Mouse (Mus musculus) heart, postnatal 25 days (tissue): ENCODE results near the gene Pde4c. TPM values are rescaled to one million over a fixed set of nuclear protein-coding genes. Genes with fewer than 3 reads are reported as not detected.

Experiments
- DNase-seq: peaks from one replicate; pipeline ENCODE4 v3.0.0; 2022; ENCODE audit warnings: low spot score
- intact Hi-C: fragments of 180-260 bp; cut with DNase I; formaldehyde crosslinking; loops from one replicate; pipeline ENCODE4 v1.15.1; 2025
- total RNA-seq, 2 experiments: library from RNA; stranded (reverse); gene quantifications; 2 replicates each; pipeline ENCODE4 v1.2.3; 2021

Gene Pde4c
- total RNA-seq, 2 experiments from 2014 or later = 2.5 to 3.7 TPM

DNA sequence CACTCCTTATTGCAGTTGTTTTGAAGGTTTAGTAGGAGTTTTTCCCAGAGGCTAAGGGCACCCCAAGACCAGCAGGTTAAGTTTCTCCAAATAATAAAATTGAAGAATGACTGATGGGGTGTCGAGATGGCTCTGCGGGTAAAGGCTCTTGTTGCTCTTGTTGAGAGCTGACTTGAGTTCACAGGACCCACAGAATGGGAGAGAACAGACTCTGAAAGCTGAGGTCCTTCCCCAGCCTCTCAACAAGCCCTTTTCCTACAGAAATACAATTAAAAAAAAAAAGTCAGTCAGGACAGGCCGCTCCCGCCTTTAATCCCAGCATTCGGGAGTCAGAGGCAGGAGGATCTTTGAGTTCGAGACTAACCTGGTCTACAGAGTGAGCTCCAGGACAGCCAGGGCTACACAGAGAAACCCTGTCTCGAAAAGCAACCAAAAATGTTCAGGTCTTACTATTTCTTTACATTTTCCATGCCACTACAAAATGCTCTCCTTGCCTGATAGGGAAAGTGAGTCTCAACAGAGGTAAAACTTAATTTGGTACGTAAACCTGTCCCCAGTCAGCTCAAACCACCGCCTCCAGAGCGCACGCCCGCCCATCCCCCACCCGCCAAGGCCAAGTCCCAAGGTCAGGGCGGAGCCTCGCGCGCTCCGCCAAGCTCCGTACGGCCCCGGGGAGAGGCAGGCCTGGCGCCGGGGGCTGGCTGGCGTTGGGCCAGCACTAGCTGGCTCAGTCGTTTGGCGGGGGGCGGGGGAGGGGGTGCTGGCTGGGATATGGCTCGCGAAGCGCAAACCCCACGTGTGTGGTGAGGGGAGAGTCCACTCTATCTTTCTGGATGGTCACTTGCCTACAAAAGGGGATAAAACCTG lies 27.3 kb upstream of the Pde4c start:
- intact Hi-C loops = no loop called here
- peak; percentile 45 for DNase-seq

DNA sequence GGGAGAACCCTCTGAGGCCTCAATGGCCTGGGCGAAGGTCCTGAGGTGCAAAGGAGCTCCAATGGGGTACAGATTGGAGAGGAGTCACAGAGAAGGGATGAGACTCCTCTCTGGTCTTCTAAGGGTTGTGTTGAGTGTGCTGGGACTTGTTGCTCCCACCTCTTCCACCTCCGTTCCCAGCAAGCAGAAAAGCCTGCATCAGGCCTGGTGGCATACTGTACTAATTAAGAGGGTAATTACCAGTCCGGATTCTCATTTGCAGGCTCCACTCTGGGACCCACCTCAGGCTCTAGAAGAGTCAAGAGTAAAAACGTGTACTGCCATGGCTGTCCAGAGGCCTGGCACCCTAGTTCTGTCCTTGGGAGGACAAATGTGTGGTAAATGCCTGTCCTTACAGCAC lies 26.6 kb upstream of the Pde4c start:
- DNase-seq = no peak
- intact Hi-C loops = no loop called here

- no peak for DNase-seq
- intact Hi-C loops = no loop called here
Measured at GRCm38 (mm10) chr8:70697366-70698250, 25.9 kb upstream of the Pde4c start.

DNA sequence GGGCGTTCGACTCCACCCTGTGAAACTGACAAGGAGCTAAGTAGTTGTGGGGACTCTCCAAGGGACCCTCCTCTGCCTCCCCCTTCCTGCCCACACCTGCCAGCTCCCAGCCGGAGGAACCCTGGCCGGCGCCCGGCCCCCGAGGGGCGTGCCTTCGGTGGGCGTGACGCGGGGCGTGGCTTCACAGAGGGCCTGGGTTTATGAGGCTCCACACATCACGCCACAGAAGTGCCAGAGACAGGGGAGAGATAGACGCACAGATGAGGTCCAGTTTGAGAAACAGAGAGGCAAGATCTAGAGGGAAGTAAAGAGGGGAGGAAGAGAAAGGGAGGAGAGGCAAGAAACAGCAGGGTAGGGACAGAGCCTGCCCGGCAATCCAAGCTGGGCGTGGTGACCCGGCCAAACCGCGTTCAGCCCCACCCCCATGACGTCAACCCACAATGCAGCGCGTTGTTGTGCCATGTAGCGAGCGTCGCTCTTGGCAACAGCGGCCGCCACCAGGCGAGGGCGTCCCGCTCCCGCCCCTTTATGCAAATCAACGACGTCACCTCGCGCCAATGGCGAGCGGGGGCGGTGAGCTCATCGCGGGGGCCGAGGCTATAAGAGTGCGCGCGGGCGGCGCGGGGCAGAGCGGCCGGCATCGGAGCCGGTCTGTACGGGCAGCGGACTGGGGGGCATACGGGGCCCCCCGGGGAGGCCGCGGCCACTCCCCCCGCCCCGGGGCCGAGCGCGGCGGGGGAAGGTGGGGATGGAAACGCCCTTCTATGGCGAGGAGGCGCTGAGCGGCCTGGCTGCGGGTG lies 25.0 kb upstream of the Pde4c start, which contains the start of gene Jund:
TSS of gene Jund (plus strand) at position 640 of the 800 bp plus-strand sequence.
- intact Hi-C loops = no loop called here
- peak; percentile 99 for DNase-seq

- DNase-seq = no peak
- intact Hi-C loops = no loop called here
Measured at GRCm38 (mm10) chr8:70699116-70699833, 24.2 kb upstream of the Pde4c start.

DNA sequence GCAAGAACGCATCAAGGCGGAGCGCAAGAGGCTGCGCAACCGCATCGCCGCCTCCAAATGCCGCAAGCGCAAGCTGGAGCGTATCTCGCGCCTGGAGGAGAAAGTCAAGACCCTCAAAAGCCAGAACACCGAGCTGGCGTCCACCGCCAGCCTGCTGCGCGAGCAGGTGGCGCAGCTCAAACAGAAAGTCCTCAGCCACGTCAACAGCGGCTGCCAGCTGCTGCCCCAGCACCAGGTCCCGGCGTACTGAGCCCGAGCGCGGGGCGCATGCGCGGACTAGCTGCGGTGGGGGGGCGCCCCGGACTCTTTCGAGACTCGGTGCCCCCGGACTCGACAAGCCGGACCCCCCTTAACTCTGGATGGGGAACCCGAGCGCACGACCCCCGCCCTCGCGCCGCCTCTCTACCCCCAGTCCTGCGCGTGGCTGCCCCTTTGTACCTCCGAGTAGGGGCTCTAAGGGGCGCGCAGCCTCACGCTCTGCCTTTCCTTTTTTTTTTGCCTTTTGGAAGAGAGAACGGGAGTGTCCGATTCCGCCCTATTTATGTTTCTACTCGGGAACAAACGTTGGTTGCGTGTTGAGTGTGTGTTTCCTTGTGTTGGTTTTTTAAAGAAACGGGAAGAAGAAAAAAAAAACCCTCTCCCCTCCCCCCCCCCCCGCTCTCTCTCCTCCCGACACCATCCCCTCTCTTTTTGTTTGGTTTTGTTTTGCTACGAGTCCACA lies 23.5 kb upstream of the Pde4c start:
- peak; percentile 72 for DNase-seq
- intact Hi-C loops = loop anchor here (1.0 to 2.0 kb wide), 2 partner anchors 27 to 69 kb away; partner anchors contain the start of gene Lsm4

DNA sequence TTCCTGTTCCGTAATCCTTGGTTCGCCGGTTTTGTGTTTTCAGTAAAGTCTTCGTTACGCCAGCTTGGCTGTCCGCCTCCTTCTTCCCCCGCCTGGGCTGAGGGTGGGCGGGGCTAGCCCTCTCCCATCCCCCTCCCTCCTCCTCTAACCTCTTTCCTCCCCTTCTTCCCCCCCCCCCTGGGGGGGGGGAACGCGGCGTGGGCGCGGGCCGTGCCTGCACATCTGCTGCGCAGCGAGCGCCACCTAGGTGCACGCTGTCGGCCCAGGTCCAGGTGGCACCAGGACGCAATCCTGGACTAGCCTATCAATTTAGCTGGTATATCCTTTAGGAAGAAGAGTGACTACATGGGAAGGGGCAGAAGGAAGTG lies 23.0 kb upstream of the Pde4c start:
- intact Hi-C loops = loop anchor here (1.0 to 2.0 kb wide), 2 partner anchors 27 to 70 kb away; partner anchors contain the start of gene Lsm4
- peak; percentile 83 for DNase-seq

GRCm38 (mm10) chr8:70701048-70701981 lies 22.2 kb upstream of the Pde4c start:
- DNase-seq = no peak
- intact Hi-C loops = loop anchor here (2.0 kb wide), 1 partner anchor 71 kb away; no protein-coding TSS in a partner anchor

GRCm38 (mm10) chr8:70701982-70702841 lies 21.3 kb upstream of the Pde4c start:
- no peak for DNase-seq
- intact Hi-C loops = loop anchor here (2.0 kb wide), 1 partner anchor 71 kb away; no protein-coding TSS in a partner anchor

- intact Hi-C loops = no loop called here
Measured at GRCm38 (mm10) chr8:70702842-70703182, 20.7 kb upstream of the Pde4c start.

DNA sequence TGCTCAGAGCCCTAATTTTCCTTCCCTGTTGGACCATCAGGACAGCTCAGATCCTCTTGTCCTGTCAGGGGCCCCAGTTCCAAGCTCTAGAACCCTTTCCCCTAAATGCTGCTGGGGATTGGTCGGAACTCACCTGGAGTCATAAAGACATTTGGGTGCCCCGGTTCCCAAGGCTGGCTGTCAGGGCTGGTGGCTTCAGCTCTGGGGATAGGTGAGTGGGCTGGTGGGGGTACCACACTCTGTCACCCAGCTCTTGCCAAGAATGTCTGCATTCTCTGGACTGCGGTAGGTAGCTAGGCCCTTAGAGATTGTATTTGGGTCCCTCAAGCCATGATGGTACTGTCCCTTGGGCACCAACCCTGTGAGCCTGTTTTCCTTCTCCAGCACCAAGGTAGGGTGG lies 20.2 kb upstream of the Pde4c start, which contains the start of gene Iqcn:
TSS of gene Iqcn (plus strand) at position 171 of the 400 bp plus-strand sequence.
- no peak for DNase-seq
- intact Hi-C loops = no loop called here

More at GRCm38 (mm10) chr8:70702842-70703182, 20.7 kb upstream of the Pde4c start:
- peak; percentile 83 for DNase-seq

- DNase-seq = no peak
- intact Hi-C loops = no loop called here
Measured at GRCm38 (mm10) chr8:70708281-70708680, 15.2 kb upstream of the Pde4c start.

DNA sequence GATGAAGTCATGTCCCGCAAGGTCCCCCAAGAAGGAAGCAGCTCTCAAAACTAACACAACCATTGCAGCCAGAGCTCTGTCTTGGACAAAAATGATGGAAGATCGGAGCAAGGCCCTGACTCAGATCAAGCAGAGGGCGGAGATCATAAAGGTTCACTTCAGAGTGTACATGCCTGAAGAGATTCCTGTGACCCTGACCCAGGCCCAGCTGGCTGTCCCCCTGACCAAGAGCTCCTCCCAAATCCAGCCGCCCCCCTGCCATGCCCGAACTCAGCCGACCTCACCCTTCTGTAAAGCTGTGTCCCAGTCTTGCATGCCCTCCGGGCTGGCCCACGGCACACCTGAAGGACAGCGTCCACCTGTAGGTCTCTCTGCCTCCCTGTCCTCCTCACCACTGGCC lies 13.7 kb upstream of the Pde4c start:
- DNase-seq = no peak
- intact Hi-C loops = no loop called here

DNA sequence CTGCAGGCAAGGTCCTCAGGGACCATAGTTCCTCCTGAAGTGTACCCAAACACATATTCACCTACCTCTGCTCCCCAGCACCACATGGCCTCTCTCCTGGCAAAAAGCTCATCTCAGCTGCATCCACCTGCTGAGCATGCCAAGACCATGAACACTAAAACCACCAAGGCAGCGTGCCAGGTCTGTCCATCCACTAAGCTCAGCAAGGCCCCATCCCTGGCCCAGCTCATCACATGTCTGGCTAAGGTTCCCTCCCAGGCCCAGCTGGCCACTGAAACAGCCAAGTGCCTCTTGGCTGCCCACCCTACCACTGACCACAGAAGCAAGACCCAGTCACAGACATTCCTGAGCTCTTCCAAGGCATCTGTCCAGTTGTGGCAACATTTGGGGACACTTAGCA lies 13.2 kb upstream of the Pde4c start:
- no peak for DNase-seq
- intact Hi-C loops = no loop called here

DNA sequence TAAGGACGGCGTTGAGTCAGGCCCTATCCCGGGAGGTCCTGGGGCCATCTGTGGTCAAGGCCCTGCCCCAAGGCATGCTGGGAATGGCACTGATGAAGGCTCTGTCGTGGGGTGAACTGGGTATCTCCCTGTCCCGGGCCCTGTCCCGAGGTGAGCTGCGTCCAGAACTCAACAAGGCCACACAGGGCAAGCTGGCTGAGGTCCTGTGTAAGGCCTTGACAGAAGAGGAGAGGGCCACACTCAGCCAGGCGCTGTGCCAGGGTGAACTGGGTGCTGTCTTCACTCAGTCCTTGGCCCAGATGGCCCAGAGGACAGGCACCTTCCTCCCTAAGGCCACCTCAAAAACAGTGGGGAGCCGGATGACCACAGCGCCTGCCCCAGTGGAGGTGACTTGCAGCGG lies 12.5 kb upstream of the Pde4c start:
- intact Hi-C loops = no loop called here
- no peak for DNase-seq

GRCm38 (mm10) chr8:70713991-70714390 lies 9.5 kb upstream of the Pde4c start:
- no peak for DNase-seq
- intact Hi-C loops = no loop called here

- no peak for DNase-seq
- intact Hi-C loops = no loop called here
Measured at GRCm38 (mm10) chr8:70715086-70715485, 8.4 kb upstream of the Pde4c start.
